Mouse (Mus musculus) hindbrain, embryonic 13.5 days (tissue): ENCODE data around the gene Plin4. TPM values are rescaled to one million over a fixed set of nuclear protein-coding genes. Genes with fewer than 3 reads are reported as not detected.

Experiments used
- ATAC-seq: fragments of 200-750 bp; cut with Nextera tagmentation; 2 replicates; pipeline ENCODE4 v1.8.0; 2017; ENCODE audit warnings: moderate TSS enrichment; ENCODE audit not compliant: low FRiP score
- H3K27ac ChIP-seq: fragments of 300-500 bp; sonication (generic); 2 replicates; pipeline ENCODE4 v1.5.1; 2015; ENCODE audit warnings: inconsistent platforms, mild to moderate bottlenecking, moderate library complexity
- H3K27me3 ChIP-seq: fragments of 300-500 bp; sonication (generic); 2 replicates; pipeline ENCODE4 v1.6.1; 2015; ENCODE audit warnings: mild to moderate bottlenecking, inconsistent platforms
- H3K36me3 ChIP-seq: fragments of 300-500 bp; sonication (generic); 2 replicates; pipeline ENCODE4 v1.6.1; 2015; ENCODE audit warnings: mild to moderate bottlenecking, inconsistent platforms
- H3K4me1 ChIP-seq: fragments of 300-500 bp; sonication (generic); replicated peaks from 2 replicates; pipeline ENCODE4 v1.6.1; 2015; ENCODE audit warnings: inconsistent platforms
- H3K4me2 ChIP-seq: fragments of 300-500 bp; sonication (generic); 2 replicates; pipeline ENCODE4 v1.6.1; 2015; ENCODE audit warnings: inconsistent platforms, mild to moderate bottlenecking, moderate library complexity
- H3K4me3 ChIP-seq: fragments of 300-500 bp; sonication (generic); 2 replicates; pipeline ENCODE4 v1.5.1; 2015; ENCODE audit warnings: mild to moderate bottlenecking, inconsistent platforms
- H3K9ac ChIP-seq: fragments of 300-500 bp; sonication (generic); 2 replicates; pipeline ENCODE4 v1.6.1; 2015; ENCODE audit warnings: mild to moderate bottlenecking, inconsistent platforms
- H3K9me3 ChIP-seq: fragments of 300-500 bp; sonication (generic); 2 replicates; pipeline ENCODE4 v1.6.1; 2016; ENCODE audit warnings: inconsistent platforms
- WGBS: fragments of 180-500 bp; shearing (Covaris S2); methylation state at CpG from one replicate; pipeline ENCODE4 v1.1.7; 2015; 5-methylcytosine and 5-hydroxymethylcytosine counted together
- polyA plus RNA-seq: library from polyadenylated mRNA; unstranded; fragments of >200 nt; fragmentation: Nextera tagmentation; extraction: Ambion mirVana; gene quantifications from 2 replicates; pipeline ENCODE4 v1.2.1, GENCODE M21; 2015

Gene Plin4
- polyA plus RNA-seq, 1 experiment from 2014 or later = 0.10 TPM

DNA sequence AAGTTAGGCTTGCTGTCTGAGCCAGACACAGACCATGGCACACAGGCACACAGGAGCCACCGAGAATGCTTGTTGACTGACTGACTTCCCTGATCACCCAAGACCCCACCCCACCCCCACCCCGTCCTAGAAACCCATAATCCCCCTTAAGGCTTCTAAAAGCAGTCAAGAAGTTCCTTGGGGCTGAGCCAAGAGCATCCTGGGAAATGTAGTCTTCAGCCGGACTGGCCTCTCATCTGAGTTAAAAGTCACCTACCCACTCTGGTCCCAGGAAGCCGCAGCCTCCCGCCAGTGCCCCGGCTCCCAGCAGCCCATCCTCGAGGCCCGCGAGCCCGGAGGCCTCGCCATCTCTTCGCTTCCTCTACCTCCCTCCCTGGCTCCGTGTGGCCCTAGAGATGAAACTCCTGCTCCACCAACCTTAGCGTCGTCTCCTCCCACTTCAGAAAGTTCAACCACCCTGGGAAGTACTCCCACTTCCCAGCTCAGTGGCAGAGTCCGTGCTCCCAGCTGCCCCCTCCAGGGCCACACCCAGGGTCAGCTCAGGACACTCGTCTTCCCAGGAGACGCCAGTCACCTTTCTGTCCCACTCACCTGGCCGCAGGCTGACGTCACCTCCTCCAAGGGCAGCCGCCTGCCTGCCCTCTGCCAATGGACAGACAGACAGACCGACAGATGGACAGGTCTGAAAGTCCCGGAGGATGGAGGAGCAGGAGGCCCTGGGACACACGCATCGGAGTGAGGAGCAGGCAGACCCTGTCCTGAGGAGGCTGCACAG, 28.4 kb upstream of the Plin4 start:
- Histone ChIP-seq H3K4me3 (peak overlapping the region; percentile 81), H3K9ac (peak overlapping the region; percentile 96), H3K4me2 (peak overlapping the region; percentile 78), H3K9me3 (no peaks in the 10 kb centered on the region), H3K36me3 (no peaks in the 10 kb centered on the region), H3K27me3 (peaks cover 53% of the 10 kb centered on the region), H3K27ac (no peak overlapping the region), H3K4me1 (peaks cover 82% of the 10 kb centered on the region)
- 17% methylated on average over 25 of the region's 25 CpGs for WGBS
- ATAC-seq = no peak

DNA sequence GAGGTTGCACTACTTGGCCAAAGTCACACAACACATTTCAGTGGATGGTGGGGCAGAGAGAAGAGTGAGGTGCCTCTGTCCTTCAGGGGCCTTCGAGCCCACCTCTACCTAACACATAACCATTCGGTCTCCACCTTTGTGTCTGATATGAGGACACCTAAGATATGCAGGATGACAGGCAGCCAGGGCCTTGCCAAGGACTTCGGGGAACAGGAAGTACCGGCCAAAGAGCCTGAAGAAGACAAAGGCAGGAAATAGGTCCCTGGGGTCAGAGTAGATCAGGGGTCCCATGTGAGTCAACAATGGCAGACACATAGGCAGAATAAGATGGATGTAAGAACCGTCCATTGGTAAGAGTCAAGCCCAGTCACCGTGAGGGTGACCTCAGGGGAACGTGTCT, 27.0 kb upstream of the Plin4 start:
- Histone ChIP-seq H3K9me3 (no peaks in the 10 kb centered on the region), H3K27ac (no peak overlapping the region), H3K27me3 (peaks cover 50% of the 10 kb centered on the region), H3K36me3 (peaks cover 1% of the 10 kb centered on the region; the same call in 1 of the 2 replicates), H3K4me3 (no peak overlapping the region), H3K4me1 (peaks cover 71% of the 10 kb centered on the region), H3K4me2 (no peak overlapping the region), H3K9ac (no peak overlapping the region)
- no peak for ATAC-seq
- 88% methylated on average over 7 of the region's 7 CpGs for WGBS

GRCm38 (mm10) chr17:56134463-56134971, 24.9 kb upstream of the Plin4 start:
- peak overlapping the region; percentile 16; the same call in 1 of the 2 replicates for H3K4me3 ChIP-seq
- H3K4me2 ChIP-seq = peak overlapping the region; percentile 44
- WGBS = 2% methylated on average over 27 of the region's 27 CpGs
- no peaks in the 10 kb centered on the region for H3K9me3 ChIP-seq
- H3K27me3 ChIP-seq = peaks cover 37% of the 10 kb centered on the region
- peaks cover 22% of the 10 kb centered on the region for H3K36me3 ChIP-seq
- no peak overlapping the region for H3K27ac ChIP-seq
- peaks cover 59% of the 10 kb centered on the region for H3K4me1 ChIP-seq
- no peak for ATAC-seq
- H3K9ac ChIP-seq = 0 out of 2 replicates have a peak overlapping the region, but pooled peaks have one; percentile 29

DNA sequence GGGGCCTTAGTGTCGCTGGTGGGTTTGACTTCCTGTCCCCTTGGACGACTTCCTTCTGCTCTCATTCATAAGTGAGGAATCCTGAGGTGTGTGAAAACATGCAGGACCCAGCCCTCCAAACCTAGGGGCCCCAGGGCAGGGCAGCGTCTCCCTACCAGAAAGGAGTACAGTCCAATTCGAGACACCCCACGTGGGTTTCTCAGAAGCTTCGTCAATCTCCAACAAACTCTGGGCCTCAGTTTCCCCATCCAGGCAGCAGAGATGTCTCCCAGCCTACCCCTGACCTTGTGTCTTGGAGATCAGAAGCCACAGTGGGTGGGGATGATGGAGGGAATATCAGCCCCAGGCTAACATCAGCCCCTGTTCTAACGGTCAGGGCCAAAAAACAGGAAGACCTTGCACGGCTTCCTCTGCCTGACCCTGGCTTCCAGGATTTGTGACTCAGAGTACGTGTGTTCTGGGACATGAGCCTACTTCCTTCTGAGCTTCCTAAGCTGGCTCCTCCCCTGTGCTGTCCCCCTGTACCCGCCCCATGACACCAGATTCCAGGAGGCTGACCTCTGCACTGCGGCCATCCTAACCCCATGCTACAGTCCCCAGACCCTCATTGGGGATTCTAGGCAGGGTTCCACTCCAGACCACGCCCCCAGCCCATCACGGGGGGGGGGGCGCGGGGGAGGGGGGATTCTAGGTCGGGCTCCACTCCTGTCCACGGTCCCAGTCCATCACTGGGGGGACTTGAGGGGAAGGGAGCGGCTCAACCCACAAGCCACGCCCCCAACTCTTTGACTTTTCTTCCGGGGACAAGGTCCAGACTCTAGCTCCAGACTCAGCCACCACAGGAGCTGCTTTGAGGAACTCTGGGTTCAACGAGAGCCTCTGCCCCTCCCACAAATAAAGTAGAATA, 24.1 kb upstream of the Plin4 start:
- WGBS = 24% methylated on average over 18 of the region's 21 CpGs
- Histone ChIP-seq H3K9ac (peak overlapping the region; percentile 46; the same call in 1 of the 2 replicates), H3K4me2 (peak overlapping the region; percentile 44), H3K9me3 (no peaks in the 10 kb centered on the region), H3K36me3 (peaks cover 30% of the 10 kb centered on the region), H3K4me3 (peak overlapping the region; percentile 16; the same call in 1 of the 2 replicates), H3K27me3 (peaks cover 32% of the 10 kb centered on the region), H3K4me1 (peaks cover 51% of the 10 kb centered on the region), H3K27ac (peak overlapping the region; percentile 58)
- peak; percentile 18; the same call in 1 of the 2 replicates for ATAC-seq

GRCm38 (mm10) chr17:56132661-56133060, 23.1 kb upstream of the Plin4 start:
- Histone ChIP-seq H3K4me3 (no peak overlapping the region), H3K4me1 (peaks cover 40% of the 10 kb centered on the region), H3K27ac (no peak overlapping the region), H3K9ac (no peak overlapping the region), H3K27me3 (peaks cover 28% of the 10 kb centered on the region), H3K9me3 (no peaks in the 10 kb centered on the region), H3K4me2 (no peak overlapping the region), H3K36me3 (peaks cover 40% of the 10 kb centered on the region)
- WGBS = 7% methylated on average over 14 of the region's 14 CpGs
- ATAC-seq = no peak

DNA sequence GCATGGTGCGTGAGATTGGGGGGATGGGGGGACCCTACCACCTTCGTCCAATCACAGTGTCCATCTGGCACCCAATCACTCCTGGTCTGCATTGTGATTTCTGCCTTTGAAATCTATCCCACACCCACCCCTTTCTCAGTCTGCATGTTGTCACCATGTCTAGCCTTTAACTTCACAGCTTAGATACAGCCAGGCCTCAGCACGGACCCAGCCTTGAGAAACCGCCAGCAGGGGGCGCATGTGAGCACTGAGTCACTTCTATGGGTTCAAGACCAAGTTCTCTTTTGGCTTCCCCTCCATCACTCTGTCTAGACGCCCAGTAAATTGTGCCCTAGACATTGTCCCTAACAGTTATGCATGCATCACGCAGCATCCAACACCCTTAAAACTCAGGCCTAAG, 22.2 kb upstream of the Plin4 start:
- H3K27ac ChIP-seq = no peak overlapping the region
- no peak overlapping the region for H3K4me2 ChIP-seq
- H3K9ac ChIP-seq = no peak overlapping the region
- 0 out of 2 replicates have a peak, but pooled peaks have one; percentile 25 for ATAC-seq
- no peaks in the 10 kb centered on the region for H3K9me3 ChIP-seq
- H3K4me3 ChIP-seq = no peak overlapping the region
- H3K4me1 ChIP-seq = peaks cover 32% of the 10 kb centered on the region
- H3K36me3 ChIP-seq = peaks cover 49% of the 10 kb centered on the region
- H3K27me3 ChIP-seq = peaks cover 28% of the 10 kb centered on the region
- WGBS = 41% methylated on average over 7 of the region's 7 CpGs

DNA sequence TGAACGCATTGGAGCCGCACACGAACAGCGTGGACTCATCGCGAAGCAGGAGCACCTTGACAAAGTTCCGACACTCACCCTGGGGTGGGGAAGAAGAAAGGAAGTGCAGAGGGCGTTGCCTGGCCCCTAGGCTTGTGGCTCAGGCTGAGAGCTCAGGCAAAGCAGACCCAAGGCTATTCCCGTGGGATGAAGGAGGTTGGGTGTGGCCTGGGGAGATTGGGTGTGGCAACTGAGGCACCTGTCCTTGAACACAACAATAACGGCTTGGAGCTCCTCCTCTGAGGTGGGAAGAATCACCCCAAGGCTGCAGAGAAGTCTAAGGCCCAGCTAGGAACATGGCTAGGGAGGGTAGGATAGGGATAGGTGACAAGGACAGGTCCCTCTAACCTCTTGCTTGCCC, 21.5 kb upstream of the Plin4 start:
- Histone ChIP-seq H3K9ac (no peak overlapping the region), H3K27me3 (peaks cover 32% of the 10 kb centered on the region), H3K36me3 (peaks cover 56% of the 10 kb centered on the region), H3K9me3 (no peaks in the 10 kb centered on the region), H3K4me3 (no peak overlapping the region), H3K27ac (no peak overlapping the region), H3K4me1 (peaks cover 28% of the 10 kb centered on the region), H3K4me2 (no peak overlapping the region)
- ATAC-seq = no peak
- 90% methylated on average over 10 of the region's 10 CpGs for WGBS

DNA sequence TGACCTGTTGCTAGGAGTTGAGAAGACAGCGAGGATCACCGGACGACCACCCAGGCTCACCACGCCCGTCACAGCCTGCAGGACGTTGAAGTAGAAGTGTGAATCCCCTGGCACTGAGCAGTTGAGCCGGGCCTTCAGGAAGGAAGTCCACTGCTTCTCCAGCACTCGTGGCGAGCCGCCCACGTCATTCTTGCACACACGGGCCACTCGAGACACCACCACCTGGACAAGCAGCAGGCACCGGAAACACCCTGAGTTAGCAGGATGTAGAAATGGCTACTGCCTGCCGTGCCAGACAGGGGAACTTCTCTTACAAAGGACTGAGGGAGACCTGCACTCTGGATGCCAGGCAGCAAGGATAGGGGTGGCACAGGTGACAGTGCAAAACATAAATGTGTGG, 18.6 kb upstream of the Plin4 start:
- H3K4me1 ChIP-seq = peaks cover 12% of the 10 kb centered on the region
- H3K36me3 ChIP-seq = peaks cover 82% of the 10 kb centered on the region

DNA sequence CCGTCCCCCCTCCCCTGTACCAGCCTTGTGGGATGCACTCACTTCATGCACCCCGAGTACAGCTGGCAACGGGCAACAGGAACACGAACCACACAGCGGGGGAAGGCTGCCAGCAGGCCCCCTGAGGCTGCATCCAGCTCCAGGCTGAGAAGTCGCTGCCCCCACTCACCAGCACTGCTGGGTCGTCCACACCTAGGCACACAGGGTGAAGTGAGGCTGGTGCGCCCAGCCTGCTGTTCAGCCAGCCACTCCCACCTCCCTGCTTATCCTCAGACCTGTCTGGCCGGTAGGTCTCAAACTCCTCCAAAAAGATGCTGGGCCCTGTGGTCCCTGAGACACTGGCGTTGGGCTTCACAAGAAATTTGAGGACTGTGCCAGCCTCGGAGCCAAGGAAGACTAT, 16.6 kb upstream of the Plin4 start:
- peaks cover 8% of the 10 kb centered on the region; the same call in 1 of the 2 replicates for H3K4me1 ChIP-seq
- H3K4me2 ChIP-seq = no peak overlapping the region
- H3K27me3 ChIP-seq = peaks cover 67% of the 10 kb centered on the region
- no peak overlapping the region for H3K4me3 ChIP-seq
- H3K27ac ChIP-seq = no peak overlapping the region
- peaks cover 87% of the 10 kb centered on the region for H3K36me3 ChIP-seq
- WGBS = 73% methylated on average over 11 of the region's 11 CpGs
- H3K9ac ChIP-seq = no peak overlapping the region
- peaks cover 13% of the 10 kb centered on the region for H3K9me3 ChIP-seq
- ATAC-seq = no peak

More for the DNA sequence above, 18.6 kb upstream of the Plin4 start:
- Histone ChIP-seq H3K27ac (no peak overlapping the region), H3K4me3 (no peak overlapping the region), H3K4me2 (no peak overlapping the region), H3K27me3 (peaks cover 47% of the 10 kb centered on the region), H3K9me3 (no peaks in the 10 kb centered on the region; the same call in 1 of the 2 replicates), H3K9ac (peak overlapping the region; percentile 51; the same call in 1 of the 2 replicates)
- ATAC-seq = no peak
- 90% methylated on average over 15 of the region's 15 CpGs for WGBS

GRCm38 (mm10) chr17:56125276-56125630, 15.7 kb upstream of the Plin4 start:
- no peak overlapping the region for H3K27ac ChIP-seq
- H3K4me1 ChIP-seq = peaks cover 12% of the 10 kb centered on the region; the same call in 1 of the 2 replicates
- no peak overlapping the region for H3K4me2 ChIP-seq
- ATAC-seq = no peak
- H3K27me3 ChIP-seq = peaks cover 77% of the 10 kb centered on the region
- no peak overlapping the region for H3K9ac ChIP-seq
- H3K9me3 ChIP-seq = peaks cover 13% of the 10 kb centered on the region
- peaks cover 78% of the 10 kb centered on the region for H3K36me3 ChIP-seq
- no peak overlapping the region for H3K4me3 ChIP-seq
- WGBS = 90% methylated on average over 4 of the region's 4 CpGs

DNA sequence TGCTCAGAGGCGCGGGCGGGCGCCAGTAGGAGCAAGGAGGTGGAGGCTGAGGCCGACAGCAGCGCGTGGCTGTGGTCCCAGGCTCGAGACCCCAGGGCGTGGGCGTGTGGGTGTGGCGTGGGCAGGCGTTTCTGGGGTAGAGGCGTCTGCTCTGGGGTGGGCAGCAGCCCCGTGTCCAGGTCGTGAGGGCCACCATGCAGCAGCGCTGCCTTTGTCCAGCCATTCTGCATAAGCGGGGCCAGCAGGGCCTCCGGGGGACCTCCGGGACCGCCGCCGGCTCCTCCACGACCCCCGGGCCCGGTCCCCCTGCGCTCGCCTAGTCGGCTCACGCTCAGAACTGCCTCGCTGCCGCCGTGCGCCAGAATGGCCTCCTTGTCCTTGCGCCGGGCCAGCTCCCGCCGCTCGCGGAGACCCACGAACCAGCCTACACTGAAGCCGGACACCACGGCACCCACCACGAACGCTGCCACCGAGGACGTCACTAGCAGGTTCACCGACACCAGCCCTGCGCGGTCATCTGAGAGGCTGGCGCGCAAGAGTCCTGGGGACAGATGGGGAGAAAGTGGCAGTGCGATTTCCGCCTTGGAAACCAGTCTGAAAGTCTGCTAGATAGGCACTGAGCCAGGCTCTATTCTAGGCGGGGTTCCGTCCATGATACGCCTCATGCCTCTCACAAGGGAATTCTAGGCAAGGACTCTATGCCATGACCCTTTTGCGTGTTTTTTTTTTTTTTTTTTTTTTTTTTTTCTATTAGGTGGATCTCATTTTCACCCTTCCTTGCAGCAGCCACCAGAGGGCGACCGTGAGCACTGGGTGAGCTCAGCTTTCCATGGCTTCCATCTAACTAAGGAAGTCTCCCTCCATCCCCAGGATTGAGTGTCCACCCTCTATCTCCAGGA, 15.0 kb upstream of the Plin4 start:
- H3K4me2 ChIP-seq = peak overlapping the region; percentile 40
- peaks cover 18% of the 10 kb centered on the region; the same call in 1 of the 2 replicates for H3K4me1 ChIP-seq
- H3K9me3 ChIP-seq = peaks cover 13% of the 10 kb centered on the region
- H3K36me3 ChIP-seq = peaks cover 71% of the 10 kb centered on the region
- H3K27ac ChIP-seq = no peak overlapping the region
- peak overlapping the region; percentile 21 for H3K4me3 ChIP-seq
- peaks cover 83% of the 10 kb centered on the region for H3K27me3 ChIP-seq
- WGBS = 9% methylated on average over 59 of the region's 59 CpGs
- no peak overlapping the region; the same call in 1 of the 2 replicates for H3K9ac ChIP-seq
- ATAC-seq = no peak
